In the genomic region with DNA sequence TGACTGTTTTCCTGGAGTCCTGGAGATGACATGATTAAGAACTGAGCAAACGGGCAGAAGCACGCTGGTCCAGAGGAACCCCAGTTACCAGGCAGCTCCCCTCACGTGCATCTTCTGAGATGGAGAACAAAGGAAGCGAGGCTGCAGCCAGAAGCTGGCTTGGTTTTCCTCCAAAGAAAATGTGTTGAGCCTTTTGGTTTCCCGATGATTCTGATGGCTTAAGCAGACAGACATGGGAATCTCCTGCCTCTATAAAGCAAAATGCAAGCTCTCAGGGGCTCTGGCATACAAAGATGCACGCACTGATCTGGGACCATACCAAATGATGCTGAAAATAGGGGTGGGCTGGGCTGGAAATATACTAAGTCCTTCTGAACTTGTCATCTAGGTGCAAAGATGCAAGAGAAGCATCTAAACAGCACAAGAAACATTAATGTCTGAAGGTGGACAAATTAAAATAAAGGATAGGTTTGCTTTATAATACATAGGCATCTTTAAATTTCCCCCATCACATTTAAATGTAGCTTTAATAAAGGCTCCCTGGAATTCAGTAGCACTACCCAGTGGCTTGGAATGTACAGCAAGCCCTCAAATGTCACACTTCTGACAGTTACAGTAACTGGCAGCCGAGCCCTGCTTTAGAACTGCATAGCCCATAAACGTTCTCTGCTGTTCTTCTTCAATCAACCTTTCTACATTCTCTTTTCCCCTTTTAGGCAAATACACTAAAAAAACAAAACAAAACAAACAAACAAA, we compare ENCODE assay signal across 8 mouse cellular contexts. TPM values are rescaled to one million over a fixed set of nuclear protein-coding genes. Genes with fewer than 3 reads are reported as not detected.
DNase-seq lines count a peak whose midpoint lies in the region; ATAC-seq and TF ChIP-seq lines count a peak whose summit lies in the region.

No protein-coding gene starts in this region.

- peaks cover 30% of the 10 kb centered on the region for H3K4me1 ChIP-seq in heart, embryonic 15.5 days (replicated peaks)
- H3K4me1 ChIP-seq in heart, adult 2 months (ENCODE audit: control insufficient read depth, insufficient read depth, low read length) = peaks cover 4% of the 10 kb centered on the region
- peaks cover 59% of the 10 kb centered on the region for H3K4me1 ChIP-seq in hindbrain, embryonic 13.5 days (replicated peaks)
- H3K4me1 ChIP-seq in midbrain, embryonic 15.5 days = peaks cover 41% of the 10 kb centered on the region

- H3K27ac ChIP-seq in heart, embryonic 15.5 days = peak overlapping the region; percentile 15; the same call in 1 of the 2 replicates
- no peak overlapping the region for H3K27ac ChIP-seq in heart, adult 2 months
- H3K27ac ChIP-seq in hindbrain, embryonic 13.5 days = peak overlapping the region; percentile 93
- peak overlapping the region; percentile 89 for H3K27ac ChIP-seq in midbrain, embryonic 15.5 days

- intact Hi-C loops in heart, adult 2 months (cut with DNase I) = loop anchor here (5.0 kb wide), 3 partner anchors 35 to 190 kb away; no protein-coding TSS in a partner anchor

- peak overlapping the region; percentile 17; the same call in 1 of the 2 replicates for H3K4me3 ChIP-seq in heart, embryonic 15.5 days
- no peak overlapping the region for H3K4me3 ChIP-seq in heart, adult 2 months
- H3K4me3 ChIP-seq in hindbrain, embryonic 13.5 days = peak overlapping the region; percentile 49
- peak overlapping the region; percentile 41 for H3K4me3 ChIP-seq in midbrain, embryonic 15.5 days

- no peak for DNase-seq in heart, adult 2 months
- DNase-seq in cerebellum, postnatal 10 days = peak; percentile 70
- DNase-seq in adrenal gland, postnatal 10 days = no peak
- no peak for DNase-seq in urinary bladder, postnatal 10 days (ENCODE audit: low spot score)
- no peak for DNase-seq in kidney, postnatal 10 days

- peak overlapping the region; percentile 32; the same call in 1 of the 2 replicates for H3K4me2 ChIP-seq in heart, embryonic 15.5 days
- H3K4me2 ChIP-seq in hindbrain, embryonic 13.5 days = peak overlapping the region; percentile 59
- peak overlapping the region; percentile 56 for H3K4me2 ChIP-seq in midbrain, embryonic 15.5 days

- WGBS in heart, embryonic 15.5 days = 45% methylated on average over 8 of the region's 8 CpGs
- 46% methylated on average over 8 of the region's 8 CpGs for WGBS in heart, adult 2 months
- 16% methylated on average over 8 of the region's 8 CpGs for WGBS in hindbrain, embryonic 13.5 days
- 4% methylated on average over 8 of the region's 8 CpGs for WGBS in midbrain, embryonic 15.5 days

- no peaks in the 10 kb centered on the region for H3K9me3 ChIP-seq in heart, embryonic 15.5 days (replicated peaks)
- H3K9me3 ChIP-seq in hindbrain, embryonic 13.5 days = no peaks in the 10 kb centered on the region
- H3K9me3 ChIP-seq in midbrain, embryonic 15.5 days = no peaks in the 10 kb centered on the region

- no peaks in the 10 kb centered on the region for H3K27me3 ChIP-seq in heart, embryonic 15.5 days
- H3K27me3 ChIP-seq in heart, adult 2 months (ENCODE audit: control insufficient read depth, insufficient read depth, low read length) = no peaks in the 10 kb centered on the region
- no peaks in the 10 kb centered on the region for H3K27me3 ChIP-seq in hindbrain, embryonic 13.5 days
- H3K27me3 ChIP-seq in midbrain, embryonic 15.5 days (replicated peaks) = no peaks in the 10 kb centered on the region

- TF ChIP-seq CTCF in heart, adult 2 months (IDR thresholded peaks at IDR 0.05) = no peak

- H3K9ac ChIP-seq in heart, embryonic 15.5 days = no peak overlapping the region
- no peak overlapping the region for H3K9ac ChIP-seq in heart, adult 2 months (ENCODE audit: low read depth, low read length)
- peak overlapping the region; percentile 80 for H3K9ac ChIP-seq in hindbrain, embryonic 13.5 days
- H3K9ac ChIP-seq in midbrain, embryonic 15.5 days = peak overlapping the region; percentile 40

- 0 out of 2 replicates have a peak, but pooled peaks cover 2% of the 10 kb centered on the region for H3K79me2 ChIP-seq in heart, adult 2 months (replicated peaks; ENCODE audit: control insufficient read depth, insufficient read depth, low read length)

- no peaks in the 10 kb centered on the region for H3K36me3 ChIP-seq in heart, embryonic 15.5 days
- H3K36me3 ChIP-seq in heart, adult 2 months (ENCODE audit: control insufficient read depth, insufficient read depth, low read length) = peaks cover 2% of the 10 kb centered on the region; the same call in 1 of the 2 replicates
- H3K36me3 ChIP-seq in hindbrain, embryonic 13.5 days = peaks cover 4% of the 10 kb centered on the region
- H3K36me3 ChIP-seq in midbrain, embryonic 15.5 days (replicated peaks) = no peaks in the 10 kb centered on the region

- TF ChIP-seq POLR2A in heart, adult 2 months (IDR thresholded peaks at IDR 0.05; ENCODE audit: insufficient read depth, low read depth, low read length) = no peak

- ATAC-seq in heart, embryonic 15.5 days (replicated peaks; ENCODE audit: insufficient number of reproducible peaks, insufficient read depth, low FRiP score, low read depth) = no peak
- peak; percentile 81 for ATAC-seq in hindbrain, embryonic 13.5 days (ENCODE audit: low FRiP score)
- ATAC-seq in midbrain, embryonic 15.5 days (replicated peaks) = peak; percentile 84

- no peak for TF ChIP-seq EP300 in heart, adult 2 months (IDR thresholded peaks at IDR 0.05; ENCODE audit: insufficient read depth, low read depth, low read length)

RNA-seq across cellular contexts. Expression of a gene that starts 54.9 kb away (rescaled TPM):
- 82.1 and 97.8 TPM in 2 replicates for polyA plus RNA-seq in heart, embryonic 15.5 days (2015; fragmentation: Nextera tagmentation; extraction: Ambion mirVana)
- total RNA-seq in heart, adult 2 months (2021) = 100 to 1,000 TPM; 107 to 139 TPM
- polyA plus RNA-seq in heart, adult 2 months (2012; rRNA removed) = 122 and 163 TPM in 2 replicates
- polyA plus RNA-seq in hindbrain, embryonic 13.5 days (2015; fragmentation: Nextera tagmentation; extraction: Ambion mirVana) = 111 and 123 TPM in 2 replicates
- 141 and 146 TPM in 2 replicates for polyA plus RNA-seq in midbrain, embryonic 15.5 days (2015; fragmentation: Nextera tagmentation; extraction: Ambion mirVana)
- 10 to 100 TPM; 68.2 to 69.8 TPM for total RNA-seq in adrenal gland, postnatal 10 days (2021)

Comparison
In these comparisons a context has a peak if more than half of its experiments do, and no peak if none do; other contexts are left out.
1. H3K9ac ChIP-seq: peak in hindbrain, embryonic 13.5 days (single experiment) and midbrain, embryonic 15.5 days (single experiment); none in heart, embryonic 15.5 days (single experiment) and heart, adult 2 months (single experiment).
2. DNase-seq: peak in cerebellum, postnatal 10 days (2 of 2); none in heart, adult 2 months (0 of 2), adrenal gland, postnatal 10 days (single experiment), urinary bladder, postnatal 10 days (single experiment) and kidney, postnatal 10 days (single experiment).
3. Peak in every context shown above with its lines, with median percentiles within 50 percentile points of each other: H3K4me2 ChIP-seq.